Mouse (Mus musculus): ENCODE measurements at regions not wholly inside any gene's neighbourhood (a gene's known extent, or its start where the extent isn't known, plus 50 kb on each side); places are given as distances from the start of the nearest gene placed in this dataset.

GRCm38 (mm10) chr2:173452800-173453199 lies 69.6 kb upstream of the 1700021F07Rik start:
- intact Hi-C loops (cut with DNase I): loop anchor here (2.0 kb wide), 1 partner anchor 222 kb away; no protein-coding TSS in a partner anchor

GRCm38 (mm10) chr2:173453569-173454405 lies 68.6 kb upstream of the 1700021F07Rik start:
- intact Hi-C loops (cut with DNase I): loop anchor here (2.0 kb wide), 1 partner anchor 223 kb away; no protein-coding TSS in a partner anchor
- DNase-seq: peak in 1 of 2 experiments; percentile 20

More at GRCm38 (mm10) chr2:173452800-173453199, 69.6 kb upstream of the 1700021F07Rik start:
- DNase-seq: peak in 1 of 2 experiments; percentile 6

GRCm38 (mm10) chr2:173454741-173455140 lies 67.6 kb upstream of the 1700021F07Rik start:
- intact Hi-C loops (cut with DNase I): no loop called here
- DNase-seq: peak in 1 of 2 experiments; percentile 1

- DNase-seq: peak in 1 of 2 experiments; percentile 5
- intact Hi-C loops (cut with DNase I): no loop called here
Observed at GRCm38 (mm10) chr2:173455216-173455615, 67.2 kb upstream of the 1700021F07Rik start.

- intact Hi-C loops (cut with DNase I): no loop called here
- DNase-seq: no peak
Observed at GRCm38 (mm10) chr2:173456083-173456482, 66.3 kb upstream of the 1700021F07Rik start.

- no peak for DNase-seq
Observed at GRCm38 (mm10) chr2:173456924-173457623, 65.3 kb upstream of the 1700021F07Rik start.

GRCm38 (mm10) chr2:173457624-173458320 lies 64.6 kb upstream of the 1700021F07Rik start:
- intact Hi-C loops (cut with DNase I): no loop called here
- DNase-seq: no peak

More at GRCm38 (mm10) chr2:173456924-173457623, 65.3 kb upstream of the 1700021F07Rik start:
- intact Hi-C loops (cut with DNase I): no loop called here

GRCm38 (mm10) chr2:173458861-173459260 lies 63.5 kb upstream of the 1700021F07Rik start:
- intact Hi-C loops (cut with DNase I): no loop called here

GRCm38 (mm10) chr2:173463313-173463712 lies 59.1 kb upstream of the 1700021F07Rik start:
- intact Hi-C loops (cut with DNase I): no loop called here

More at GRCm38 (mm10) chr2:173458861-173459260, 63.5 kb upstream of the 1700021F07Rik start:
- DNase-seq: no peak

GRCm38 (mm10) chr2:173464562-173464961 lies 57.8 kb upstream of the 1700021F07Rik start:
- DNase-seq: no peak
- intact Hi-C loops (cut with DNase I): no loop called here

More at GRCm38 (mm10) chr2:173463313-173463712, 59.1 kb upstream of the 1700021F07Rik start:
- DNase-seq: no peak

GRCm38 (mm10) chr2:173465006-173465620 lies 57.3 kb upstream of the 1700021F07Rik start:
- intact Hi-C loops (cut with DNase I): no loop called here
- DNase-seq: no peak

GRCm38 (mm10) chr2:173468136-173468535 lies 54.2 kb upstream of the 1700021F07Rik start:
- DNase-seq: no peak
- intact Hi-C loops (cut with DNase I): no loop called here

- DNase-seq: no peak
- intact Hi-C loops (cut with DNase I): no loop called here
Observed at GRCm38 (mm10) chr2:173469756-173470155, 52.6 kb upstream of the 1700021F07Rik start.
